Mouse (Mus musculus) embryonic facial prominence, embryonic 15.5 days (tissue): ENCODE measurements at regions not wholly inside any gene's neighbourhood (a gene's known extent, or its start where the extent isn't known, plus 50 kb on each side); places are given as distances from the start of the nearest gene placed in this dataset.
"Not testable (repeated sequence)": the region's sequence is repeated elsewhere in the genome, so short reads cannot be mapped to it uniquely, and the experiment has no call there.

Experiments
- ATAC-seq: fragments of 200-750 bp; cut with Nextera tagmentation; 2 replicates; pipeline ENCODE4 v1.8.0; 2017; ENCODE audit warnings: low read depth, moderate TSS enrichment; ENCODE audit not compliant: insufficient number of reproducible peaks, low FRiP score, low TSS enrichment
- H3K27ac ChIP-seq: fragments of 300-500 bp; sonication (generic); replicated peaks from 2 replicates; pipeline ENCODE4 v1.5.1; 2015; ENCODE audit warnings: mild to moderate bottlenecking, inconsistent platforms
- H3K27me3 ChIP-seq: fragments of 300-500 bp; sonication (generic); 2 replicates; pipeline ENCODE4 v1.6.1; 2015; ENCODE audit warnings: inconsistent platforms
- H3K36me3 ChIP-seq: fragments of 300-500 bp; sonication (generic); 2 replicates; pipeline ENCODE4 v1.6.1; 2015; ENCODE audit warnings: mild to moderate bottlenecking, inconsistent platforms
- H3K4me1 ChIP-seq: fragments of 300-500 bp; sonication (generic); 2 replicates; pipeline ENCODE4 v1.6.1; 2015; ENCODE audit warnings: inconsistent platforms
- H3K4me2 ChIP-seq: fragments of 300-500 bp; sonication (generic); replicated peaks from 2 replicates; pipeline ENCODE4 v1.6.1; 2015; ENCODE audit warnings: mild to moderate bottlenecking, inconsistent platforms
- H3K4me3 ChIP-seq: fragments of 300-500 bp; sonication (generic); replicated peaks from 2 replicates; pipeline ENCODE4 v1.5.1; 2015; ENCODE audit warnings: mild to moderate bottlenecking, inconsistent platforms
- H3K9ac ChIP-seq: fragments of 300-500 bp; sonication (generic); 2 replicates; pipeline ENCODE4 v1.6.1; 2015; ENCODE audit warnings: inconsistent platforms
- H3K9me3 ChIP-seq: fragments of 300-500 bp; sonication (generic); replicated peaks from 2 replicates; pipeline ENCODE4 v1.6.1; 2016; ENCODE audit warnings: inconsistent platforms
- WGBS: fragments of 180-500 bp; shearing (Covaris S2); methylation state at CpG from one replicate; pipeline ENCODE4 v1.1.7; 2015; 5-methylcytosine and 5-hydroxymethylcytosine counted together

DNA sequence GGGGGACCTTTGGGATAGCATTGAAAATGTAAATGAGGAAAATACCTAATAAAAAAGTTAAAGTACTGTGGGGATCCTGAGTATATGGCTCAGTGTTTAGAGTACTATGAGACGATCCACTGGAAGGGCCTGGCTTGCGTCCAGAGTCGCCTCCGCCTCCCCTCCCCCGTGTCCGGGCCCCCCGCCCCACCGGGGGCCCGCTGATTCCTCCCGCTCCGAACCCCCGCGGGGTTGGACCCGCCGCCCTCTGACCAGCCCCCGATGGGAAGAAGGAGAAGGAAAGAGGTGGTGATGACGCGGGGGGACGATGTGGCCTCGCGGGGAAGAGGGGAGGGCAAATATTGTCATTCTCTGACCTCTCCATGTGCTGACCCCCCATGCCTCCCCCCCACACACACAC lies 500.8 kb upstream of the Gm12887 start:
- H3K9ac ChIP-seq, H3K9me3 ChIP-seq, H3K4me2 ChIP-seq, H3K27ac ChIP-seq, H3K4me1 ChIP-seq, H3K4me3 ChIP-seq, H3K27me3 ChIP-seq, H3K36me3 ChIP-seq: not testable (repeated sequence)
- ATAC-seq = peak; percentile 81; the same call in 1 of the 2 replicates
- WGBS = no CpG with 5 or more reads among the region's 21 CpGs
